Mouse (Mus musculus) forebrain, embryonic 10.5 days (tissue): ENCODE results near the gene Bend3. TPM values are rescaled to one million over a fixed set of nuclear protein-coding genes. Genes with fewer than 3 reads are reported as not detected.
A peak's percentile ranks its signal among the peaks of the same experiment; 100 is the strongest.
"Not testable (repeated sequence)": the region's sequence is repeated elsewhere in the genome, so short reads cannot be mapped to it uniquely, and the experiment has no call there.

ENCODE experiments used
- DNase-seq: peaks from one replicate; pipeline ENCODE4 v3.0.0-alpha.2; 2017; ENCODE audit warnings: low spot score; ENCODE audit errors: extremely low spot score
- H3K27ac ChIP-seq: fragments of 300-500 bp; sonication (generic); 2 replicates; pipeline ENCODE4 v1.5.1; 2016; ENCODE audit warnings: mild to moderate bottlenecking
- H3K27me3 ChIP-seq: fragments of 300-500 bp; sonication (generic); 2 replicates; pipeline ENCODE4 v1.6.1; 2016; ENCODE audit warnings: mild to moderate bottlenecking; ENCODE audit not compliant: poor library complexity, severe bottlenecking
- H3K36me3 ChIP-seq: fragments of 300-500 bp; sonication (generic); replicated peaks from 2 replicates; pipeline ENCODE4 v1.6.1; 2016; ENCODE audit warnings: mild to moderate bottlenecking, moderate library complexity
- H3K4me1 ChIP-seq: fragments of 300-500 bp; sonication (generic); 2 replicates; pipeline ENCODE4 v1.6.1; 2016
- H3K4me3 ChIP-seq: fragments of 300-500 bp; sonication (generic); 2 replicates; pipeline ENCODE4 v1.5.1; 2016; ENCODE audit warnings: mild to moderate bottlenecking, moderate library complexity
- H3K9me3 ChIP-seq: fragments of 300-500 bp; sonication (generic); 2 replicates; pipeline ENCODE4 v1.6.1; 2016; ENCODE audit warnings: mild to moderate bottlenecking, moderate library complexity
- WGBS: fragments of 180-500 bp; shearing (Covaris S2); methylation state at CpG from one replicate; pipeline ENCODE4 v1.1.7; 2016; 5-methylcytosine and 5-hydroxymethylcytosine counted together
- polyA plus RNA-seq: library from polyadenylated mRNA; unstranded; fragments of >200 nt; fragmentation: Nextera tagmentation; extraction: Ambion mirVana; gene quantifications from 2 replicates; pipeline ENCODE4 v1.2.1, GENCODE M21; 2016

Bend3 gene
- polyA plus RNA-seq, 1 experiment from 2014 or later: 9.2 TPM

DNA sequence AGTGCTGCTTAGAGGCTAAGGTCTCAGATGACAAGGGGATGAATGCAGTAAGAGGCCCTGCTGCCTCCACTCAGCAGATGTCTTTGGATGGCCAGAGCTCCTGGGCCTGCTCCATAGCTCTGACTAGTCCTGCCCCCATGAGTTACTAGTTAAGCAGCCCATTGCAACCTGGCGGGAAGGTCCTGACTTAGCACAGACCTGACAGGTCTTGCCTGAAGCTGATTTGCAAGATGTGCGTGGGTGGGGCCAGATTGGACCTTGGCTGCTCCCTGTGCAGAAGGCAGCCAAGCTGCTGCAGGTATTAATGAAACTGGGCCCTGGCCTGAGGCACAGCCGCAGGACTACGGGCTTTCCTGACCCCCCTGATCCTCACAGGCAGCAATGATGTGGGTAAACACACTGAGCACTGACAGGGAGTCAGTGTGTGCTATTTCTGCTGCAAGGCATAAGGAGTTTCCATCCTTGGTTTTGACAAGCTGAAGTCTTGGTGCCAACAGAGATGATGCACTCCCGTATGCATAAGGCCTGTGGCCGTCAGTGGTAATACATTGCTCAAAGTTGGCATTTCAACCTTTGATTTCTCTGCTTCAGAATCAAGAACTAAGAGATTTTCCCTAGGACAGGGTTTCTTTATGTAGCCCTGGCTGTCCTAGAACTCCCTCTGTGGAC, 38.5 kb downstream of the Bend3 start:
- no peaks in the 10 kb centered on the region for H3K27me3 ChIP-seq
- H3K27ac ChIP-seq: no peak overlapping the region
- 78% methylated on average over 6 of the region's 6 CpGs for WGBS
- no peak for DNase-seq
- H3K9me3 ChIP-seq: no peaks in the 10 kb centered on the region
- H3K36me3 ChIP-seq: peaks cover 45% of the 10 kb centered on the region
- no peak overlapping the region for H3K4me3 ChIP-seq
- H3K4me1 ChIP-seq: 0 out of 2 replicates have a peak, but pooled peaks cover 3% of the 10 kb centered on the region

DNA sequence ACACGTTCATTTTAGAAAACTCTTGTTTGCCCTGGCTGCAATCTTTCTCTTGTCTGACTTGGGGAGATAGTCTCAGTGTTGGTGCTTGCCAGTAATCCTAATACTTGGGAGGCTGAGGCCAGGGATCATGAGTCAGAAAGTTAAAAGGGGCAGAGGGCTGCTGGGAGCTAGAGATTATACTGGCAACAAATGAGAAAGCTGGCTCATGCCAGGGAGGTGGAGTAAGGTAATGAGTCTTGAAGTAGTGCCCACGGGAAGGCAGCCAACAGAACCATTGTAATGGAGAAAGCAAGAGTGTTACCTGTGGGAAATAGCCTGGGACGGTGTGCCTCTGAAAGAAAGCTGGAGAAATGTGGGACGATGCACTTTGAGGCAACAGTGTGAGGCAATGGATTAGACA, 39.2 kb downstream of the Bend3 start:
- WGBS: 74% methylated on average over 4 of the region's 4 CpGs

DNA sequence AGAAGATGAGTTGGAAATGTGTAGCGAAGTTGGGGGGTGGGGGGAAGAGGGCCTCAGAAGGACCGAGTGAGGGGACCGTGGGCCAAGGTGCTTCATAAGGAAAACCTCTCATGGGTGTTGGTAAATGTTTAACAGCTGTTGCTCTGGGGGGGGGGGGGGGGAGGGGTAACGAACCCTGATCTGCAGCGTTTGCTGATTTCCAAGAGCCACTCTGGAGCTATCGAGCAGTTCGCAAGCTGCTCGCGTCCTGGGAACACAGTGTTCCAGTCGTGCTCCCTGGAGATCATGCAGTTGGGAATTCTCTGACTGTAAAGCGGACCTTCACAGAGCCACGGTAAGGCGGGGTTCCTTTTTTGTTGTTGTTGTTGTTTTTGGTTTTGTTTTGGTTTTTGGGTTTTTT, 39.7 kb downstream of the Bend3 start:
- 89% methylated on average over 11 of the region's 13 CpGs for WGBS
- no peak for DNase-seq
- no peak overlapping the region for H3K27ac ChIP-seq
- no peak overlapping the region for H3K4me3 ChIP-seq
- H3K36me3 ChIP-seq: peaks cover 34% of the 10 kb centered on the region
- H3K9me3 ChIP-seq: no peaks in the 10 kb centered on the region
- 0 out of 2 replicates have a peak, but pooled peaks cover 3% of the 10 kb centered on the region for H3K4me1 ChIP-seq
- H3K27me3 ChIP-seq: no peaks in the 10 kb centered on the region

More for the DNA sequence above, 39.2 kb downstream of the Bend3 start:
- Histone ChIP-seq H3K9me3 (no peaks in the 10 kb centered on the region), H3K4me3 (no peak overlapping the region), H3K27me3 (no peaks in the 10 kb centered on the region), H3K27ac (no peak overlapping the region), H3K4me1 (0 out of 2 replicates have a peak, but pooled peaks cover 3% of the 10 kb centered on the region), H3K36me3 (peaks cover 37% of the 10 kb centered on the region)
- no peak for DNase-seq

DNA sequence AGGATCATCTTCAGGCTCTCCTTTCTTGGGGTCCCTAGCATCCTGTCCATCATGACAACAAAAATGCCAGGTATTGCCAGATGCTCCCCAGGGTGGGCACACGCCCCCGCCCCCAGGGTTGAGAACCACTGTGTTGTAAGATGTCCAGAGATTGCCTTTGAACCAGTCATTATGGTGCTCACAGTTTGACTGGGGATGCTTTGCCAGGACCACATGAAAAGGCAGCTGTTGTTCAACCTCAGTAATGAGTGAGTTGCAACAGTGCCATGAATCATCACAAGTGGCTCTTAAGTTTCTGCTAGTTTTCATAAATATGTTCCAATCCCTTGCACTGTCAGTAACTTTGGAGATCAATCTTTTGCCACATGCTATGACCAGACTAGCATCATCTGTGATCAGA, 41.3 kb downstream of the Bend3 start:
- H3K9me3 ChIP-seq: no peaks in the 10 kb centered on the region
- WGBS: 94% methylated on average over 2 of the region's 2 CpGs

DNA sequence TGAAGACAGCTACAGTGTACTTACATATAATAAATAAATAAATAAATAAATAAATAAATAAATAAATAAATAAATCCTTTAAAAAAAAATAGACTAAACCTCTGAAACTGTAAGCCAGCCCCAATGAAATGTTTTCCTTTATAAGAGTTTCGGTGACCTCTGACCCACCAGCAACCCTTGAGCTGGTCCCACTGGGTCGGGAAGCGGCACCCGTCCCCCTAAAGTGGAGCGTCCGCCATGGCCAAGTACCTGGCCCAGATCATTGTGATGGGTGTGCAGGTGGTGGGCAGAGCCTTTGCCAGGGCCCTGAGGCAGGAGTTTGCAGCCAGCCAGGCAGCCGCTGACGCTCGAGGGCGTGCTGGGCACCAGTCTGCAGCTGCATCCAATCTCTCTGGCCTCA, 45.3 kb downstream of the Bend3 start, which contains the start of gene Gm9803:
Gm9803 (plus strand) TSS at position 154 of the 400 bp plus-strand sequence.
- not testable (repeated sequence) for H3K4me3 ChIP-seq, H3K27ac ChIP-seq, H3K27me3 ChIP-seq, DNase-seq, H3K9me3 ChIP-seq
- Histone ChIP-seq H3K36me3 (peaks cover 33% of the 10 kb centered on the region), H3K4me1 (peaks cover 33% of the 10 kb centered on the region)
- 95% methylated on average over 10 of the region's 10 CpGs for WGBS

More for the DNA sequence above, 41.3 kb downstream of the Bend3 start:
- 0 out of 2 replicates have a peak, but pooled peaks cover 3% of the 10 kb centered on the region for H3K4me1 ChIP-seq
- H3K4me3 ChIP-seq: no peak overlapping the region
- no peaks in the 10 kb centered on the region for H3K27me3 ChIP-seq
- DNase-seq: no peak
- no peak overlapping the region for H3K27ac ChIP-seq
- peaks cover 27% of the 10 kb centered on the region for H3K36me3 ChIP-seq

DNA sequence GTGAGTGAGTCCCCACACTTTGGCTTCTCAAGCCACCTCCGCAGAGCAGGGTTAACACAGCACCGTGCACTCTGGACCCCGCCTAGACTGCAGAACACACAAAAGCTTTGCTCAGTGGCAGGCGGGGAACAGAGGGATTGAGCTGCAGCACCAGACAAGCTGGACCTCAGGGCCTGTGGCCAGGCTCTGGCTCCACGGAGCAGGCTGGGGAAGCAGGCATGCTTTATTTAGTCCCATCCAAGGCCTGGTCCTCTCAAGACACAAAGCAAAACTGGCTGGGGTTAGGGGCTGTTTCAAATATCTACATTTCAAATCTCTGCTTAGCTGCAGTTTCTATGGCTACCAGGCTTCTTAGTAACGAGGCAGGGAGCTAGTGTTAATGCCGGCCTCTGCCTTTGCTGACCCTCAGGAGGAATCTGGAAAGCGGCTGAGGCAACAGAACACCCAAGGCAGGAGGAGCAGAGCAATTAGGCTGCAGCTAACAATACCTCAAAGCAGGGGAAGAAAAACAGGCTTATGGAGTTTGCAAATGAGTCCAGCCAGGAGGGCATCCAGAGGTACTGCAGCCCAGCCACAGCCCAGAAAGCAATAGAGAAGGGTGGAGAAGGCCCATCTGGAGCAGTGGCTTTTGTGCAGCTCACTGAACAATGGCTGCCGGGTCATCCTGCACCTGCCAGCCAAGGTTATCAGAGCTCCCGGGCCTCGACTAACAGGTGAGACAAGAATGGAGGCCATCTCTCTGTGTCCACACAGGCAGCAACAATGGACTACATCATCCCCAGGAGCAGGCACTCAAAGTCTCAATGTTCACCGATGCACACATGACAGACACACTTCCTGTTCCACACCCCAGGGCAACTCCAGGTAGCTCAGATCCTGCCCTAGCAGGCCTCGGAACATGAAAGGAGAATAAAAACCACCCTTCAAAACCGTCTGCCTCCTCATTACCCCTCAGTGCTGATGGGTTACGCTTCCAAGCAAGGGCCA, 48.9 kb downstream of the Bend3 start:
- Histone ChIP-seq H3K27me3 (no peaks in the 10 kb centered on the region), H3K4me1 (peaks cover 33% of the 10 kb centered on the region), H3K27ac (peak overlapping the region; percentile 88), H3K36me3 (peaks cover 67% of the 10 kb centered on the region), H3K9me3 (no peaks in the 10 kb centered on the region), H3K4me3 (peak overlapping the region; percentile 27)
- DNase-seq: peak; percentile 64
- WGBS: 29% methylated on average over 15 of the region's 15 CpGs

DNA sequence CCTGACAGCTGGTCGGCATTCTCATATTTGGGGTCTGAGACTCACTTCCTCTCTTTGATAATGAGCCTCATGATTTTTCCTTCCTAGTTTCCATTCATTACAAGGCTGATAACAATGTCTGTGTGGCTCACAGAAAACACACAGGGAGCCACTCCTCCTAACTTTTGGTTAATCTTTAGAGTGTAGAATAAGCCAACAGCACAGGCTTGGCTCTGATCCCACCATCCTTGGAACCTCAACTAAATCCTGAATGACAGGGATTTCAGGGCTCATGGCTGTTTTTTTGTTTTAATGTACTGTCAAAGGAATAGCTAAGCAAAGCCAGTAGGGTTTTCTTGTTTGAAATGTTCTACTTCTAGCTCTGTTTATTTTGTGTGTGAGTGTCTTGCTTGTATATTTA, 55.8 kb downstream of the Bend3 start:
- Histone ChIP-seq H3K4me3 (no peak overlapping the region), H3K27me3 (no peaks in the 10 kb centered on the region), H3K36me3 (peaks cover 65% of the 10 kb centered on the region), H3K27ac (no peak overlapping the region), H3K4me1 (peaks cover 7% of the 10 kb centered on the region), H3K9me3 (no peaks in the 10 kb centered on the region)
- 92% methylated on average over 1 of the region's 1 CpGs for WGBS
- no peak for DNase-seq

DNA sequence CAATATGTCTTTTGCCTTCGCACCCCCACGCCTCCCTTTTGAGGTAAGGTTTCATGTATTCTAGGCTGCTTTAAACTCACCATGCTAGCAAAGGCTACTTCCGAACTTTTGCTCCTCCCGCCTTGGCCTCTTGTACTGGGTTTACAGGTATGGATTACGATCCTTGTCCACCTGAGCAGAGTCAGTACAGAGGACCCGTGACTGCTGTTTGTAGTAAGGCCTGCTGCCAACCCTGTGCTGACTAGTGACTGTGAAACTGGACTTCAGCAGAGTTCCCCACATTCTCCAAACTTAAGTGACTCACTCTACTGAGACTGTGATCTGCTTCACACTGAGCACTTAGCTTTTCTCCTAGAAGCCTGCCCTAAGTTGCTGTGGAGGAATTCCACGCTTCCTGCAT, 59.0 kb downstream of the Bend3 start:
- peaks cover 21% of the 10 kb centered on the region for H3K4me1 ChIP-seq
- H3K9me3 ChIP-seq: no peaks in the 10 kb centered on the region
- H3K36me3 ChIP-seq: peaks cover 34% of the 10 kb centered on the region
- no peak overlapping the region for H3K4me3 ChIP-seq
- no peak overlapping the region for H3K27ac ChIP-seq
- WGBS: 94% methylated on average over 7 of the region's 7 CpGs
- DNase-seq: no peak
- no peaks in the 10 kb centered on the region for H3K27me3 ChIP-seq

DNA sequence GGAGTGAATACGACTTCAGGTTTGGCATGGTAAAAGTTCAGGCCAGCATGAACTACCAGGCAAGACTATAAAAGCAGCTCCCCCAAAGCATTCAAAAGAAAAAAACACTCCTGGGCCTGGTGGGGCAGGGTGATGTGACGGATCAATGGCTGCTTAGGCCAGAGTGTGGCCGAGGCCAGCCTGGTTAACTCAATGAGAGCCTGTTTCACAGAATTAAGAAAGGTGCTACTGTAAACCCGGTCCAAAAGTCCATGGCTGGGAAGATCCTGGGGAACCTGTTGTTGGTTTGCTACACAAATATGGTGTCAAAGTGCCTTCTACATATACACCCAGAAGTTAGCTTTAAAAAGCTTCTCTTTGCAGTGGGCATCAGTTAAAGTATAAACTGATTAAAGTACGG, 60.2 kb downstream of the Bend3 start:
- 91% methylated on average over 5 of the region's 5 CpGs for WGBS
- H3K4me1 ChIP-seq: peaks cover 21% of the 10 kb centered on the region
- H3K27me3 ChIP-seq: no peaks in the 10 kb centered on the region
- no peak overlapping the region for H3K27ac ChIP-seq
- peaks cover 24% of the 10 kb centered on the region for H3K36me3 ChIP-seq
- no peak for DNase-seq
- H3K9me3 ChIP-seq: no peaks in the 10 kb centered on the region
- no peak overlapping the region for H3K4me3 ChIP-seq

DNA sequence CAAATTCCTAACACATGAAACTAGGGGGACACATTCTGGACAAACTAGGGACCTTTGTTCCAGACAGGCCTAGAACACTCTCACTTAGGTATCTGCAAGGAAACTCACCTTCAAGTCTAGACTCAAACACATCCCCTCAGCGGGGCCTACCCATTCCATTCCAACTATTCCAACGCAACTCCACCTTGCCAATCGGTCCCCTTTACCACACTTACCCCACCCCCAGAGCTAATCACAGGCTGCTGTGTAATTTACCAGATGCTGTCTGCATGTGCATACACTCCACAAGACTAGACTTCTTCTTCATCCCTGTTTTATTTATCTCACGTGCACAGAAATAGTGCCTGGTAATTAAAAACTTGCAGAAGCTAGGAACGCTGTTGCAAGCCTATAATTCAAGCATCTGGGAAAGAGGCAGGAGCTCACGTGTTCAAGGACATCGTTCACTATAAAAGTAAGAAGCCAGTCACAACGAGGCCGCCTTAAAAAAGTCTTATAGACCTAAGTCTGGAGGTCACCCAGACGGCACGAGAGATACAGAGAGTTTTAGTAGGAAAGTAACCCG, 61.2 kb downstream of the Bend3 start:
- no peaks in the 10 kb centered on the region for H3K27me3 ChIP-seq
- 27% methylated on average over 12 of the region's 12 CpGs for WGBS
- H3K4me1 ChIP-seq: peaks cover 21% of the 10 kb centered on the region
- H3K9me3 ChIP-seq: no peaks in the 10 kb centered on the region
- H3K4me3 ChIP-seq: peak overlapping the region; percentile 86
- no peak for DNase-seq
- H3K36me3 ChIP-seq: peaks cover 24% of the 10 kb centered on the region
- peak overlapping the region; percentile 92 for H3K27ac ChIP-seq

DNA sequence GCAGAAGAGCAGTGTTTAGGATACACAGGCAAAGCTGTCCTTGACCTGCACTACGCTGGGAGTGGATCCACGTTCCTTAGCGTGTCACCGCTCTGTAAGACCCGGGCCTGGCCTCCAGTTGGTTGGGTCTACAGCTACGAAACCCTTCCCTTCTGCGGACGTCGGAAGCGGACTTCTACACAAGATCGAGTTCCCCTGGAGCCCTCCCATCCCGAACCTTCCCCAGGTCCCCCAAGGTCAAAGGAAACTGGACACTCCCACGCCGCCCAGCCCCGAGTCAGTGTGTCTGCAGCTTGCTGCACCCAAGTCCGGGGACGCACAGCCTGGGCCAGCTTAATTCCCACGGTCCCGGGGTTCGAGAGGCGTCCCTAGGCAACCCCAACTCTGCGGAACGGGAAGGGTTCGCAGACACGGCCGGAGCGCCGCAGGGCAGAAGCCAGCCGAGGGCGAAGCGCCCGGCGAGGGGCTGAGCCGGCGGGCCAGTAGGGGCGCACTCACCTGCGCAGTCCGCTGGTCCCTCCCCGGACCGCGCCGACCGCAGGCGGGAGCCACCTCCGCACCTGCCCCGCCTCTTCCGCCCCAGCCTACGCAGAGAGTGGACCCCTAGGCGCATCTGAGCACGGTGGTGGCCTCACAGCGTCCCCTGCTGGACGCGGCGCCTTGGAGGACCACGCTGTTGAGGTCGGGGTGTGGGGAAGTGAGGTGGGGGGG, 62.0 kb downstream of the Bend3 start, which contains the start of gene 1700021F05Rik:
1700021F05Rik (minus strand) TSS at position 553 of the 711 bp plus-strand sequence.
- no peaks in the 10 kb centered on the region for H3K9me3 ChIP-seq
- peaks cover 21% of the 10 kb centered on the region for H3K4me1 ChIP-seq
- under 1% methylated on average over 55 of the region's 56 CpGs for WGBS
- peak within 1 kb of the TSS; percentile 92 for H3K27ac ChIP-seq
- DNase-seq: peak; percentile 95
- H3K36me3 ChIP-seq: peaks cover 16% of the 10 kb centered on the region
- H3K27me3 ChIP-seq: no peaks in the 10 kb centered on the region
- H3K4me3 ChIP-seq: peak within 1 kb of the TSS; percentile 86

DNA sequence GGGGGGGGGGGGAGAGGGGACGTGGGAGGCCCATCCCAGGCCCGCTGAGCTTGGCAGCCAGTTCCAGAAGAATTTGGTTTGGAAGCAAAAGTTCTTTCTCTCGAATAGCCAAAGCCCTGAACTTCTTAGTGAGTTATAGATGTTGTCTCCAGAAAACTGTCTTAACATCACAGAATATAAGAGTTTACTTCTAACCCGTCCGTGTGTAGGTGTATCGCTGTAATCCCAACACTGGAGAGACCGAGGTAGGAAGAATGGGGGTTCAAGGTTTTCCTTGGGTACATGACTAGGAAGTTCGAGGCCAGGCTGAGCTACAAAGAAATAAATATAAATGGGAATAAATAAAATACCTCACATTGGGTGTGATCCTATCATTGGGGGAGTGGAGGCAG, 62.5 kb downstream of the Bend3 start:
- peak overlapping the region; percentile 92 for H3K27ac ChIP-seq
- H3K27me3 ChIP-seq: no peaks in the 10 kb centered on the region
- DNase-seq: no peak
- peaks cover 11% of the 10 kb centered on the region for H3K36me3 ChIP-seq
- no peaks in the 10 kb centered on the region for H3K9me3 ChIP-seq
- H3K4me3 ChIP-seq: peak overlapping the region; percentile 86
- WGBS: 51% methylated on average over 8 of the region's 8 CpGs
- peaks cover 21% of the 10 kb centered on the region for H3K4me1 ChIP-seq
